Mouse (Mus musculus) kidney, postnatal 4 days (tissue): Measurements from ENCODE around the gene Vgf.
A peak's percentile ranks its signal among the peaks of the same experiment; 100 is the strongest.

ENCODE experiments used
- DNase-seq, 2 experiments: peaks; one replicate each; pipeline ENCODE4 v3.0.0; 2021; ENCODE audit warnings: mixed read lengths in 2 of 2

Gene Vgf

GRCm38 (mm10) chr5:137031076-137032032, 5.2 kb downstream of the Vgf start:
- peak; percentile 72 to 80 for DNase-seq

DNA sequence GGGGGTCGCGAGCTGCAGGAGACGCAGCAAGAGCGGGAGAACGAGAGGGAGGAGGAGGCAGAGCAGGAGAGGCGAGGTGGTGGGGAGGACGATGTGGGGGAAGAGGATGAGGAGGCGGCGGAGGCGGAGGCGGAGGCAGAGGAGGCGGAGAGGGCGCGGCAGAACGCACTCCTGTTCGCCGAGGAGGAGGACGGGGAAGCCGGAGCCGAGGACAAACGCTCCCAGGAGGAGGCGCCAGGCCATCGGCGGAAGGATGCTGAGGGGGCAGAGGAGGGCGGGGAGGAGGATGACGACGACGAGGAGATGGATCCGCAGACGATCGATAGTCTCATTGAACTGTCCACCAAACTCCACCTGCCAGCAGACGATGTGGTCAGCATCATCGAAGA, 5.8 kb downstream of the Vgf start:
- DNase-seq, result peak in 1 of 2 experiments; percentile 25

DNA sequence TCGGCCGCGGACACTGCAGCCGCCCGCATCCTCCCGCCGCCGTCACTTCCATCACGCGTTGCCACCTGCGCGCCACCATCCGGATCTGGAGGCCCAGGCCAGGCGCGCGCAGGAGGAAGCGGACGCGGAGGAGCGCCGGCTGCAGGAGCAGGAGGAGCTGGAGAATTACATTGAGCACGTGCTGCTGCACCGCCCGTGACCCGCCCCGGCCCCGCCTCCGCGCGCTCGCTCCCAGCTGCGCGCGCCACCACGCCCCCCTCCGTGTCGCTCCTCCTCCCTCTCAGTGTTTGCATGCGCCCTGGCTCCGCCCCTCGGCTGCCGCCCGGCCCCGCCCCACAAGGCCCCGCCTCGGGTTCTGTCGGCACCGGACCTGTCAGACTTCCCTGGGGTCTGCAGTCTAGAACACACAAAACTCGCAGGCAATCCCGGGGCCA, 6.5 kb downstream of the Vgf start:
- peak; percentile 96 to 97 for DNase-seq

- DNase-seq, result no peak
These were observed 10.0 kb downstream of the Vgf start for GRCm38 (mm10) chr5:137036211-137036610.

- no peak for DNase-seq
These were observed 13.3 kb downstream of the Vgf start for GRCm38 (mm10) chr5:137039453-137039852.

DNA sequence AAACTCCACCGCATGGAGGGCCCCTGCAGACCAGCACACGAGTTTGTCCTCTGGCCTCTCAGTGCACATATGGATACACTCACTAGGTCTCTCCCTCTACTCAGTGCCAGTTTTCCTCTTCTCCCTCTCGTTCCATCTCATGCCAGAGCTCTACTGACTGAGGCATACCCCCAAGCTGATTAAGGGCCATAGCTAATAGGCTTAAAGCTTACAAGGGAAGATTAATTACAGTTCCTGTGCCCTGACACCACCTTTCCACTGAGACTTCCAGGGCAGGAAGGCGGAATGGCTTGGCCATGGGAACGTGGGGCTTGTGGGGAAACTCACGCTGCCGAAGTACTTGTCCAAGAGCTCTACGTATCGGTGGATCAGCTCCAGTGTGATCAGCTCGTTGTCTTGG, 15.2 kb downstream of the Vgf start:
- DNase-seq, result no peak

DNA sequence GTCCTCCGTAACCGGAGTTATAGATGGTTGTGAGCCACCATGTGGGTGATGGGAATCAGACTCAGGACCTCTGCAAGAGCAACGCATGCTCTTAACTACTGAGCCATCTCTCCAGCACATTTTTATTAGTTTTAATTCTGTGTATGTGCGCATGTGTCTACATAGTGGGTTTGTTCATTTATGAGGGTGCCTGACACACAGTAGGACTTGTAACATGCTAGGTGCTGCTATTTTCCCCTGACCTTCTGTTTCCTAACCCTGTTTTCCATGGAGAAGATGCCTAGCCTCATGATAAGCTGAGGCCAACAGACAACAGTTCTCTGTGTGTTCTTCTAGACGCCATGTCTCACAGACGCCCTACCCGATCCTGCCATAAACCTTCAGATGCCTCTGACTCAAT, 17.8 kb downstream of the Vgf start:
- no peak for DNase-seq

DNA sequence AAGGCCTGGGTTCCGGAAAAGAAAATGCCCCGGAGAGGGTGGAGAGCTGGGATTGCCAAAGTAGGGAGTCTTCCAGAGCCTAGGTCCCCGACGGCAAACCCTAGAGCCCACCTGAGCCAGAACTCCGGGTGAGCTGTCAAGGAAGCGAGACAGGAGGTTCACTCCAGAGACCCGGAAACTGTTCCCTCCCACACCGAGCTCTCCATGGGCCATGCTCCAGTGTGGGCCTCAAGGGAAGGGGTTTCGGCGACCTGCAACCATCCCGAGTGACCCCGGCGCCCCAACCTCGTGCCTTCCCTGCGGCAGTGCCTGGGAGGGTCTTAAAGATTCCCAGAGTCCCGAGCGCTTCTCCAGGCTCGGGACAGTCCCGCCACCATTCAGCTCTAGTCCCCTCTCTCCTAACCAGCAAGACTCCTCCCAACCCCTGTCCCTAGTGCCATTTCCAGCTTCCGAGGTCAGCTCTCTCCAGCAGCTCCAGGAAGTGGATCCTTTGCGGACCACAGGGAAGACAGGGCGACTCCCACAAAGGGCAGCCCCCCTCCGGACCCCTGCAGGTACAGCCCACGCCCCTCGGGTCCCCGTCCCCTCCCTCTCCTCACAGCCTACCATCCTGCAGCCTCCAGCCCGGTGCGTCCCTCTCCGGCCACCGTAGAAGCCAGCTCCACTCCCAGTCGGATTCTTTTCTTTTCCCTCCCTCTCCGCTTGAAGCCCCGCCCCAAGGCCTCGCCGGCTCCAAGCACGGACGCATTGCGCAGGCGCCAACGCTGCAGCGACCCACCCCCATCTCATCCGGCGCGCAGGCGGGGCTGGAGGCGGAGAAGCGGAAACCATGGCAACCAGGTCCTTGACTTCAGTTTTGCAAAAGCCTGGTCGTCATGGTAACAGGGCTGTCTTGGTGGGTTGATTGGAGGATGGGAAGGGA, 19.5 kb downstream of the Vgf start, which contains the start of gene Ap1s1:
TSS of gene Ap1s1 (minus strand) at position 734 of the 922 bp plus-strand sequence.
- peak; percentile 99 for DNase-seq

GRCm38 (mm10) chr5:137046324-137046718, 20.1 kb downstream of the Vgf start:
- DNase-seq, result no peak

DNA sequence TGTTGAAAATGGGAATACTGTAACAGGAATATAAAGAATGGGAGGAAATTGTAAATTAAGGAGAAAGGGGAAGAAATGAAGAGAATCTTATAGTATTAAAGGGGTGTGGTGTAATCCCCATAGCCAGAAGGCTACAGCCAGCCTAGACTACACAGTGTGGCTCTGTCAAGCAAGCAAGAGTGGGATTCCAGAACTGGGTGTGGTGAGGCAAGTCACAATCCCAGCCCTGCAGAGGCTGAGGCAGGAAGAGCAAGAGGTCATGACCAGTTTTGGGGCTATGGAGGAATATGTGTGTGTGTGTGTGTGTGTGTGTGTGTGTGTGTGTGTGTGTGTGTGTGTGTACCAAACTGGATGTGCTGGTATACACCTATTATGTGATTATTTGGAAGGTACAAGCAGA, 20.8 kb downstream of the Vgf start:
- DNase-seq, result no peak

- no peak for DNase-seq
These were observed 24.9 kb downstream of the Vgf start for GRCm38 (mm10) chr5:137051125-137051524.

GRCm38 (mm10) chr5:137051914-137052505, 25.8 kb downstream of the Vgf start:
- DNase-seq, result no peak

GRCm38 (mm10) chr5:137054299-137054698, 28.1 kb downstream of the Vgf start:
- no peak for DNase-seq

- no peak for DNase-seq
These were observed 28.7 kb downstream of the Vgf start for GRCm38 (mm10) chr5:137054873-137055272.

GRCm38 (mm10) chr5:137061809-137062481, 35.8 kb downstream of the Vgf start:
- DNase-seq, result peak; percentile 74 to 77

DNA sequence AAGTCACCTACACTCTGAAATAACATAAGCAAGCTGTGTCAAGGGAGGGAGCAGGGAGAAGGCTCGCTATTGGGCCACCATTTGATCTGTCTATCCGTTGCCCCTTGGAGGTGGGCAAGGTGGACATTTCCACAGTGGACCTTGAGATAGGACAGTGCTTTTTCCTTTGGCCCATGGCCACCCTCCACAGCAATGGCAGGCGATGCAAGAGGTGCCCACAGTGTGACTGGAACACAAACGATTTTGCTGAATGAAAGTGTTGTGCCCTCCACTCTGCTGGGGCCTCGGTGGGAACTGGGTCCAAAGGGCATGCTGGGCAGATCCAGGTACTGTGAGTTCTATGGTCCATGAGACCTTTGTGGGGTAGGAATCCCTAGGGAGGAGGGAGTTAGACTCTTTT, 36.4 kb downstream of the Vgf start:
- no peak for DNase-seq

- no peak for DNase-seq
These were observed 39.3 kb downstream of the Vgf start for GRCm38 (mm10) chr5:137065454-137065853.

DNA sequence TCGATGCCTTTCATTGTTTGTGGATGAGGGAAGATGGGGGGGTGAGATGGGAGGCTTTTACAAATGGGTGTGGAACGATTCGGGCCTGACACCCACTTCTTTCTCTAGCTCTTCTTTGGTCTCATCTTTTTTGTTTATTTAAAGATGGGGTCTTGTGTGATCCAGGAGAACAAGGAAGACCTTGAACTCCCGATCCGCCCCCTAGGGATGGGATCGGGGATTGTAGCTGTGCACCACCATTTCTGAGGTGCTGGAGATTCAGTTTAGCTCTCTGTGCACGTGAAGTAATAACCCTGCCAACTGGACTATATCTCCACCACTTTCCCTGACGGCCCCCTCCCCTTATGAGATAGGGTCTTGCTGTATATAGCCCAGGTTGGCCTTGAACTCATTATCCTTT, 39.7 kb downstream of the Vgf start:
- no peak for DNase-seq

- DNase-seq, result no peak
These were observed 42.5 kb downstream of the Vgf start for GRCm38 (mm10) chr5:137068711-137069110.

- no peak for DNase-seq
These were observed 44.9 kb downstream of the Vgf start for GRCm38 (mm10) chr5:137070881-137071605.

- DNase-seq, result peak; percentile 82 to 90
These were observed 46.1 kb downstream of the Vgf start, which contains the start of gene Serpine1 for GRCm38 (mm10) chr5:137072079-137072960. Serpine1 (minus strand) TSS chr5:137072268.
